10 mouse cellular contexts compared by ENCODE assay signal in the genomic region with DNA sequence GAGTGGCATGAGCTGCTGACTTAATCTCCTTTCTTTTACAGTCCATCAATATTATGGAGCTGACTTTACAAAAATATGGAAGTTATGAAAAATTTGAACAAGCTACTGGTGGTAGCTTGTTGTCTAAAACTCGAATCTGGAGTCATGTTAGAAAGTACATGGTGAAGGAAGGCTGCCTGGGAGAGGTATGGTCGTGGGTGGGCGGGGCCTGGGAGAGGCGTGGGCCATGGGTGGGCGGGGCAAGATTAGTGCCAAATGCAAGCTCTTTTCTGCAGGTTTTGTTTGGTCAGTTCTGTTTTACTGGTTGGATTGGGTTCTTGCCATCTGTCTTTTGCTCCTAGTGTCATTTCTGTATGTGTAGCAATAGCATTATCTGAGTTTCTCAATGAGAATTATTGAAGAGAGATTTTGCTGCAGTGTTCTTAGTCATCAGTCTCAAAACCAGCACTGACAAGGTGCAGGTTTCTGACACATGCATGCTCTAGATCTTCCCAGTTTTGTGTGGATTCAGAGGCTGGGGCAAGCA. TPM values are rescaled to one million over a fixed set of nuclear protein-coding genes. Genes with fewer than 3 reads are reported as not detected.
DNase-seq lines count a peak whose midpoint lies in the region; ATAC-seq and TF ChIP-seq lines count a peak whose summit lies in the region.
"Had no signal": no experiment of that assay in that cellular context is flagged by ENCODE, and none has a peak within 500 bp of the region (broad histone marks: within the 10 kb centered on the region; RNA-seq: fewer than 3 reads in every experiment).

No protein-coding gene starts in this region.

- ATAC-seq in kidney, postnatal 0 days (replicated peaks; ENCODE audit: low FRiP score, low read depth) = no peak
- ATAC-seq in limb, embryonic 11.5 days (ENCODE audit: insufficient number of reproducible peaks, low FRiP score, low TSS enrichment, low read depth) = no peak

- no peak overlapping the region for H3K27ac ChIP-seq in kidney, postnatal 0 days
- H3K27ac ChIP-seq in limb, embryonic 11.5 days (replicated peaks; ENCODE audit: low read depth, low read length) = no peak overlapping the region
- H3K27ac ChIP-seq in forebrain, embryonic 10.5 days = no peak overlapping the region
- H3K27ac ChIP-seq: macrophage; neural tube, embryonic 13.5 days had no signal

- TF ChIP-seq CTCF in kidney, postnatal 0 days (IDR thresholded peaks at IDR 0.05; ENCODE audit: low read depth) = no peak

- no peak overlapping the region for H3K9ac ChIP-seq in kidney, postnatal 0 days (ENCODE audit: low read depth, low read length)
- no peak overlapping the region for H3K9ac ChIP-seq in limb, embryonic 11.5 days (ENCODE audit: low read length)
- H3K9ac ChIP-seq: neural tube, embryonic 13.5 days had no signal

- no peak overlapping the region for H3K4me3 ChIP-seq in kidney, postnatal 0 days (replicated peaks; ENCODE audit: low read depth, low read length)
- H3K4me3 ChIP-seq in limb, embryonic 11.5 days (ENCODE audit: low read depth, low read length) = no peak overlapping the region
- H3K4me3 ChIP-seq in forebrain, embryonic 10.5 days = no peak overlapping the region
- H3K4me3 ChIP-seq: neural tube, embryonic 13.5 days had no signal

- WGBS in kidney, postnatal 0 days = 9% methylated on average over 5 of the region's 5 CpGs
- 26% methylated on average over 5 of the region's 5 CpGs for WGBS in limb, embryonic 11.5 days
- WGBS in forebrain, embryonic 10.5 days = 36% methylated on average over 5 of the region's 5 CpGs

- peak overlapping the region; percentile 55 for H3K4me2 ChIP-seq in kidney, postnatal 0 days (ENCODE audit: low read length)
- H3K4me2 ChIP-seq in limb, embryonic 11.5 days (ENCODE audit: low read depth, severe bottlenecking) = no peak overlapping the region
- H3K4me2 ChIP-seq: neural tube, embryonic 13.5 days had no signal

- H3K27me3 ChIP-seq in kidney, postnatal 0 days (ENCODE audit: insufficient read depth, low read length) = no peaks in the 10 kb centered on the region
- H3K27me3 ChIP-seq in limb, embryonic 11.5 days (ENCODE audit: control insufficient read depth, insufficient read depth, low read length) = no peaks in the 10 kb centered on the region
- no peaks in the 10 kb centered on the region for H3K27me3 ChIP-seq in forebrain, embryonic 10.5 days (ENCODE audit: poor library complexity, severe bottlenecking)
- H3K27me3 ChIP-seq: neural tube, embryonic 13.5 days had no signal

- H3K9me3 ChIP-seq in kidney, postnatal 0 days (replicated peaks; ENCODE audit: low read length) = no peaks in the 10 kb centered on the region
- H3K9me3 ChIP-seq in limb, embryonic 11.5 days (ENCODE audit: control insufficient read depth, low read length) = no peaks in the 10 kb centered on the region
- no peaks in the 10 kb centered on the region for H3K9me3 ChIP-seq in forebrain, embryonic 10.5 days
- H3K9me3 ChIP-seq: neural tube, embryonic 13.5 days had no signal

- intact Hi-C loops in gastrocnemius, postnatal 36 days (cut with DNase I) = no loop called here

- no peak for DNase-seq in kidney, postnatal 0 days (ENCODE audit: low spot score)
- no peak for DNase-seq in kidney, adult 8-10 months
- DNase-seq in adipocyte (ENCODE audit: low spot score) = peak; percentile 31
- peak; percentile 32 for DNase-seq in limb, embryonic 11.5 days (ENCODE audit: low spot score)
- DNase-seq in thymus, postnatal 0 days (ENCODE audit: low spot score) = peak; percentile 55
- DNase-seq in gastrocnemius, postnatal 36 days = no peak
- no peak for DNase-seq in forebrain, embryonic 10.5 days (ENCODE audit: extremely low spot score, low spot score)

- no peaks in the 10 kb centered on the region for H3K36me3 ChIP-seq in kidney, postnatal 0 days (ENCODE audit: insufficient read depth, low read length)
- H3K36me3 ChIP-seq in limb, embryonic 11.5 days (ENCODE audit: control insufficient read depth, insufficient read depth, low read length) = no peaks in the 10 kb centered on the region
- peaks cover 8% of the 10 kb centered on the region for H3K36me3 ChIP-seq in forebrain, embryonic 10.5 days (replicated peaks)
- H3K36me3 ChIP-seq: neural tube, embryonic 13.5 days had no signal

- H3K4me1 ChIP-seq in kidney, postnatal 0 days (replicated peaks; ENCODE audit: insufficient read depth, low read length) = peaks cover 8% of the 10 kb centered on the region; the same call in 1 of the 2 replicates
- H3K4me1 ChIP-seq in limb, embryonic 11.5 days (ENCODE audit: control insufficient read depth, insufficient read depth, low read length) = peaks cover 3% of the 10 kb centered on the region; the same call in 1 of the 2 replicates
- peaks cover 32% of the 10 kb centered on the region for H3K4me1 ChIP-seq in forebrain, embryonic 10.5 days

RNA-seq across cellular contexts. Expression of a gene that starts 19.1 kb away (rescaled TPM):
- polyA plus RNA-seq in kidney, postnatal 0 days (2015; fragmentation: Nextera tagmentation; extraction: Ambion mirVana) = 2.1 and 2.9 TPM in 2 replicates
- polyA plus RNA-seq in limb, embryonic 11.5 days (2014; fragmentation: Nextera tagmentation; extraction: Ambion mirVana) = 6.9 and 8.8 TPM in 2 replicates
- 12.3 and 16.2 TPM in 2 replicates for polyA plus RNA-seq in thymus, postnatal 0 days (2015; fragmentation: Nextera tagmentation; extraction: Ambion mirVana)
- total RNA-seq in gastrocnemius, postnatal 36 days (2021) = under 1 TPM; 0.13 to 0.20 TPM
- 9.4 and 9.5 TPM in 2 replicates for polyA plus RNA-seq in forebrain, embryonic 10.5 days (2016; fragmentation: Nextera tagmentation; extraction: Ambion mirVana)

RNA-seq across cellular contexts. Expression of a gene that starts 23.7 kb away (rescaled TPM):
- polyA plus RNA-seq in kidney, postnatal 0 days (2015; fragmentation: Nextera tagmentation; extraction: Ambion mirVana) = not detected in 2 replicates
- polyA plus RNA-seq in limb, embryonic 11.5 days (2014; fragmentation: Nextera tagmentation; extraction: Ambion mirVana) = not detected in 2 replicates
- polyA plus RNA-seq in thymus, postnatal 0 days (2015; fragmentation: Nextera tagmentation; extraction: Ambion mirVana) = not detected in 2 replicates
- total RNA-seq in gastrocnemius, postnatal 36 days (2021) = not detected
- polyA plus RNA-seq in forebrain, embryonic 10.5 days (2016; fragmentation: Nextera tagmentation; extraction: Ambion mirVana) = not detected in 2 replicates
- polyA plus RNA-seq: inflammation-experienced regulatory T-cells, adult 6 months; macrophage; neural tube, embryonic 13.5 days had no signal

RNA-seq across cellular contexts. Expression of a gene that starts 39.2 kb away (rescaled TPM):
- polyA plus RNA-seq in kidney, postnatal 0 days (2015; fragmentation: Nextera tagmentation; extraction: Ambion mirVana) = 76.7 and 82.6 TPM in 2 replicates
- polyA plus RNA-seq in limb, embryonic 11.5 days (2014; fragmentation: Nextera tagmentation; extraction: Ambion mirVana) = 62.7 TPM in 2 replicates
- polyA plus RNA-seq in thymus, postnatal 0 days (2015; fragmentation: Nextera tagmentation; extraction: Ambion mirVana) = 126 and 150 TPM in 2 replicates
- 10 to 100 TPM; 31.3 to 33.2 TPM for total RNA-seq in gastrocnemius, postnatal 36 days (2021)
- 43.8 and 43.9 TPM in 2 replicates for polyA plus RNA-seq in forebrain, embryonic 10.5 days (2016; fragmentation: Nextera tagmentation; extraction: Ambion mirVana)

RNA-seq across cellular contexts. Expression of a gene that starts 41.4 kb away (rescaled TPM):
- polyA plus RNA-seq in kidney, postnatal 0 days (2015; fragmentation: Nextera tagmentation; extraction: Ambion mirVana) = 15.3 and 17.7 TPM in 2 replicates
- polyA plus RNA-seq in limb, embryonic 11.5 days (2014; fragmentation: Nextera tagmentation; extraction: Ambion mirVana) = 54.4 and 56.1 TPM in 2 replicates
- polyA plus RNA-seq in thymus, postnatal 0 days (2015; fragmentation: Nextera tagmentation; extraction: Ambion mirVana) = 20.1 and 20.7 TPM in 2 replicates
- 1 to 10 TPM in 1 of 2 experiments, under 1 TPM in 1; 0.96 to 1.6 TPM for total RNA-seq in gastrocnemius, postnatal 36 days (2021)
- 39.2 and 40.8 TPM in 2 replicates for polyA plus RNA-seq in forebrain, embryonic 10.5 days (2016; fragmentation: Nextera tagmentation; extraction: Ambion mirVana)

RNA-seq across cellular contexts. Expression of a gene that starts 45.1 kb away (rescaled TPM):
- polyA plus RNA-seq in kidney, postnatal 0 days (2015; fragmentation: Nextera tagmentation; extraction: Ambion mirVana) = 10.0 and 10.1 TPM in 2 replicates
- 15.5 and 15.9 TPM in 2 replicates for polyA plus RNA-seq in limb, embryonic 11.5 days (2014; fragmentation: Nextera tagmentation; extraction: Ambion mirVana)
- polyA plus RNA-seq in thymus, postnatal 0 days (2015; fragmentation: Nextera tagmentation; extraction: Ambion mirVana) = 14.8 and 16.0 TPM in 2 replicates
- 1 to 10 TPM; 6.8 to 8.7 TPM for total RNA-seq in gastrocnemius, postnatal 36 days (2021)
- 14.6 and 14.9 TPM in 2 replicates for polyA plus RNA-seq in forebrain, embryonic 10.5 days (2016; fragmentation: Nextera tagmentation; extraction: Ambion mirVana)

Comparison
In these comparisons a context has a peak if more than half of its experiments do, and no peak if none do; other contexts are left out.
1. DNase-seq: peak in adipocyte (single experiment), limb, embryonic 11.5 days (single experiment) and thymus, postnatal 0 days (single experiment); none in kidney, postnatal 0 days (single experiment), kidney, adult 8-10 months (0 of 2), gastrocnemius, postnatal 36 days (0 of 2) and forebrain, embryonic 10.5 days (single experiment).